Mouse (Mus musculus) liver, adult 2 months (tissue): Measurements from ENCODE around the gene Man2b2.

Experiments used
- CTCF ChIP-seq: fragments of 200-500 bp; IDR thresholded peaks from 2 replicates; pipeline ENCODE4 v1.5.1; 2011; ENCODE audit warnings: low read depth, low read length, control low read depth
- POLR2A ChIP-seq: fragments of 200-500 bp; IDR thresholded peaks from 2 replicates; pipeline ENCODE4 v1.6.1; 2011; ENCODE audit warnings: low read length, control low read depth; ENCODE audit not compliant: insufficient read depth; ENCODE audit errors: extremely low read depth

GRCm38 (mm10) chr5:36777186-36777585 is 53.3 kb downstream of the Man2b2 start:
- TF ChIP-seq CTCF (no peak), POLR2A (no peak)
